Mouse (Mus musculus) small intestine, adult 2 months (tissue): ENCODE results near the gene Lypd6.

ENCODE experiments used
- CTCF ChIP-seq: fragments of 200-500 bp; IDR thresholded peaks from 2 replicates; pipeline ENCODE4 v1.5.1; 2012; ENCODE audit warnings: low read depth, mild to moderate bottlenecking, control low read depth, inconsistent platforms, low read length, moderate library complexity, mixed read lengths; ENCODE audit not compliant: insufficient replicate concordance, insufficient read length; ENCODE audit errors: extremely low read depth
- POLR2A ChIP-seq: fragments of 200-500 bp; IDR thresholded peaks from 2 replicates; pipeline ENCODE4 v1.6.1; 2012; ENCODE audit warnings: low read depth, mild to moderate bottlenecking, control low read depth, inconsistent platforms, low read length, moderate library complexity

DNA sequence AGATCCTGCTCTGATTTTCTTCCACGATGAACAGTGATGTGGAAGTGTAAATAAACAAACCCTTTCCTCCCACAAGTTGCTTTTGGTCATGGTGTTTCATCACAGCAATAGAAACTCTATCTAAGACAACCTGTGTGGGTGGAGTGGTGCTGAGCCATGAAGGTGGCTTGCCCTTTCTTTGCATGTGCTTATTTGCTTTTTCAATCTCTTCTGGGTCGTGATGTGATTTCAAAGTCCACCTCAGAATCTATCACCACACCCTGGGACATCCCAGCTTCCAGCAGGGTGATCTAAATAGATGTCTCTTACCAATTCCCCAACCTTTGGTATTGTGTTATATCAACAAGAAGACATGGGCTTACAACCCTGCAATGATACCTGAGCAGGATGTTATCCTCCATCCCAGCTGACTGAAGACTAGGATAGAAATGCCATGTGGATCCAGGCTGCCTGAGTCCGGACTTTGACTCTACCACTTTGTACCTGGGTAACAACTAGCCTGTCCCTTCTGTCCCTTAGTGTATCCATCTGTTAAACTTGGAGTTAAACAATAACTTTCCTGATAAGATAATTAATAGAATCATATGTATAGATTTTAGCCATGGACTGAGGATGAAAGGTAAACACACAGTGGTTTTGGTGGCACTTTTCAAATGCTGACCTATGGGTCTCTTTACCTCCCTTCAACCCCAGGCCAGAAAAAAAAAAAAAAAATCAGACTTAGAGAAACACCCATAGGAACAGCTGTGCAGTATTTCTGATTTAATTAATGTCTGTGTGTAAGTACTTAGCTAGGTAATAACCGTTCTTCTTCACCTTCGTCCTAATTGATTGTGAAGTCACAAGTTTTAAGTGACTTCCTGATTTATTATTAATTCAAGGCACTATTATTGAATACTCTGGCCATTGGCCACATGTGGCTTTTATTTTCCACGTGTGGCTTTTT lies 83.3 kb downstream of the Lypd6 start:
- no peak for TF ChIP-seq CTCF
- no peak for TF ChIP-seq POLR2A
